Mouse (Mus musculus): Measurements from ENCODE around the gene Acpp.

Acpp gene

GRCm38 (mm10) chr9:104337183-104337931, at the start of gene Acpp:
Gene Acpp (minus strand): TSS chr9:104337748.
- DNase-seq (ENCODE audit: low spot score in 2 of 2), result peak; percentile 46 to 71

- DNase-seq (ENCODE audit: low spot score in 2 of 2), result no peak
These were observed 45.1 kb upstream of the Acpp start for GRCm38 (mm10) chr9:104382571-104383170.

- no peak for DNase-seq (ENCODE audit: low spot score in 2 of 2)
These were observed 42.1 kb upstream of the Acpp start for GRCm38 (mm10) chr9:104379532-104380162.

GRCm38 (mm10) chr9:104375573-104375972, 38.0 kb upstream of the Acpp start:
- no peak for DNase-seq (ENCODE audit: low spot score in 2 of 2)

GRCm38 (mm10) chr9:104373253-104373652, 35.7 kb upstream of the Acpp start:
- peak; percentile 36 to 70 for DNase-seq (ENCODE audit: low spot score in 2 of 2)

- DNase-seq (ENCODE audit: low spot score in 2 of 2), result no peak
These were observed 29.4 kb upstream of the Acpp start for GRCm38 (mm10) chr9:104366983-104367382.

GRCm38 (mm10) chr9:104361951-104362350, 24.4 kb upstream of the Acpp start:
- DNase-seq (ENCODE audit: low spot score in 2 of 2), result peak in 1 of 2 experiments; percentile 70

GRCm38 (mm10) chr9:104361073-104361891, 23.7 kb upstream of the Acpp start:
- no peak for DNase-seq (ENCODE audit: low spot score in 2 of 2)

GRCm38 (mm10) chr9:104360389-104360788, 22.8 kb upstream of the Acpp start:
- DNase-seq (ENCODE audit: low spot score in 2 of 2), result no peak

- no peak for DNase-seq (ENCODE audit: low spot score in 2 of 2)
These were observed 18.1 kb upstream of the Acpp start for GRCm38 (mm10) chr9:104355521-104356270.

- no peak for DNase-seq (ENCODE audit: low spot score in 2 of 2)
These were observed 6.6 kb upstream of the Acpp start for GRCm38 (mm10) chr9:104344136-104344535.

GRCm38 (mm10) chr9:104339483-104339882, 1.9 kb upstream of the Acpp start:
- DNase-seq (ENCODE audit: low spot score in 2 of 2), result no peak

- peak; percentile 37 to 64 for DNase-seq (ENCODE audit: low spot score in 2 of 2)
These were observed 1.2 kb upstream of the Acpp start for GRCm38 (mm10) chr9:104338489-104339427.

GRCm38 (mm10) chr9:104331301-104331700, 6.2 kb downstream of the Acpp start:
- DNase-seq (ENCODE audit: low spot score in 2 of 2), result no peak

GRCm38 (mm10) chr9:104328655-104329054, 8.9 kb downstream of the Acpp start:
- no peak for DNase-seq (ENCODE audit: low spot score in 2 of 2)

- DNase-seq (ENCODE audit: low spot score in 2 of 2), result no peak
These were observed 16.0 kb downstream of the Acpp start for GRCm38 (mm10) chr9:104321519-104321918.

GRCm38 (mm10) chr9:104316351-104316750, 21.2 kb downstream of the Acpp start:
- DNase-seq (ENCODE audit: low spot score in 2 of 2), result no peak

GRCm38 (mm10) chr9:104315499-104315898, 22.0 kb downstream of the Acpp start:
- no peak for DNase-seq (ENCODE audit: low spot score in 2 of 2)

GRCm38 (mm10) chr9:104306734-104307133, 30.8 kb downstream of the Acpp start:
- DNase-seq (ENCODE audit: low spot score in 2 of 2), result peak; percentile 42 to 80

All from spleen, postnatal 4 days (tissue).